Mouse (Mus musculus) forebrain, embryonic 10.5 days (tissue): ENCODE results near the gene Hist1h4m. TPM values are rescaled to one million over a fixed set of nuclear protein-coding genes. Genes with fewer than 3 reads are reported as not detected.
"Not testable (repeated sequence)": the region's sequence is repeated elsewhere in the genome, so short reads cannot be mapped to it uniquely, and the experiment has no call there.

Source experiments
- DNase-seq: peaks from one replicate; pipeline ENCODE4 v3.0.0-alpha.2; 2017; ENCODE audit warnings: low spot score; ENCODE audit errors: extremely low spot score
- H3K27ac ChIP-seq: fragments of 300-500 bp; sonication (generic); 2 replicates; pipeline ENCODE4 v1.5.1; 2016; ENCODE audit warnings: mild to moderate bottlenecking
- H3K27me3 ChIP-seq: fragments of 300-500 bp; sonication (generic); 2 replicates; pipeline ENCODE4 v1.6.1; 2016; ENCODE audit warnings: mild to moderate bottlenecking; ENCODE audit not compliant: poor library complexity, severe bottlenecking
- H3K36me3 ChIP-seq: fragments of 300-500 bp; sonication (generic); replicated peaks from 2 replicates; pipeline ENCODE4 v1.6.1; 2016; ENCODE audit warnings: mild to moderate bottlenecking, moderate library complexity
- H3K4me1 ChIP-seq: fragments of 300-500 bp; sonication (generic); 2 replicates; pipeline ENCODE4 v1.6.1; 2016
- H3K4me3 ChIP-seq: fragments of 300-500 bp; sonication (generic); 2 replicates; pipeline ENCODE4 v1.5.1; 2016; ENCODE audit warnings: mild to moderate bottlenecking, moderate library complexity
- H3K9me3 ChIP-seq: fragments of 300-500 bp; sonication (generic); 2 replicates; pipeline ENCODE4 v1.6.1; 2016; ENCODE audit warnings: mild to moderate bottlenecking, moderate library complexity
- WGBS: fragments of 180-500 bp; shearing (Covaris S2); methylation state at CpG from one replicate; pipeline ENCODE4 v1.1.7; 2016; 5-methylcytosine and 5-hydroxymethylcytosine counted together
- polyA plus RNA-seq: library from polyadenylated mRNA; unstranded; fragments of >200 nt; fragmentation: Nextera tagmentation; extraction: Ambion mirVana; gene quantifications from 2 replicates; pipeline ENCODE4 v1.2.1, GENCODE M21; 2016

The Hist1h4m gene
- polyA plus RNA-seq, 1 experiment from 2014 or later: not detected

DNA sequence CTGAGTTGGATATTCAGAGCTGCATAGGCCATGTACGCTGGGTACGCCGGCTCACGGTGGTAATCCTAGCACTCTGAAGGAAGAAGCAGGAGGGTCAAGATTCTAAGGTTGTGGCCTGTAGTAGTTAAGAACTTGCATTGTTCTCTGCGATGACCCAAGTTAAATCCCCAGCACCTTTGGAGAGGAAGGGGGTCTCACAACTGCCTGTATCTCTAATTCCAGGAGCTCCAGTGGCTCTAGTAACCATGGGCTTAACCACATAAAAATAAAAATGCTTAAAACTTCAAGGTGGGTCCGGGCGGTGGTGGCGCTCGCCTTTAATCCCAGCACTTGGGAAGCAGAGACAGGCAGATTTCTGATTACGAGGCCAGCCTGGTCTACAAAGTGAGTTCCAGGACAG, 18.8 kb downstream of the Hist1h4m start:
- WGBS: 90% methylated on average over 10 of the region's 10 CpGs
- no peaks in the 10 kb centered on the region for H3K9me3 ChIP-seq
- peaks cover 4% of the 10 kb centered on the region for H3K4me1 ChIP-seq
- DNase-seq: peak; percentile 19
- H3K36me3 ChIP-seq: peaks cover 7% of the 10 kb centered on the region
- peak overlapping the region; percentile 72 for H3K27ac ChIP-seq
- H3K4me3 ChIP-seq: peak overlapping the region; percentile 18
- H3K27me3 ChIP-seq: no peaks in the 10 kb centered on the region

DNA sequence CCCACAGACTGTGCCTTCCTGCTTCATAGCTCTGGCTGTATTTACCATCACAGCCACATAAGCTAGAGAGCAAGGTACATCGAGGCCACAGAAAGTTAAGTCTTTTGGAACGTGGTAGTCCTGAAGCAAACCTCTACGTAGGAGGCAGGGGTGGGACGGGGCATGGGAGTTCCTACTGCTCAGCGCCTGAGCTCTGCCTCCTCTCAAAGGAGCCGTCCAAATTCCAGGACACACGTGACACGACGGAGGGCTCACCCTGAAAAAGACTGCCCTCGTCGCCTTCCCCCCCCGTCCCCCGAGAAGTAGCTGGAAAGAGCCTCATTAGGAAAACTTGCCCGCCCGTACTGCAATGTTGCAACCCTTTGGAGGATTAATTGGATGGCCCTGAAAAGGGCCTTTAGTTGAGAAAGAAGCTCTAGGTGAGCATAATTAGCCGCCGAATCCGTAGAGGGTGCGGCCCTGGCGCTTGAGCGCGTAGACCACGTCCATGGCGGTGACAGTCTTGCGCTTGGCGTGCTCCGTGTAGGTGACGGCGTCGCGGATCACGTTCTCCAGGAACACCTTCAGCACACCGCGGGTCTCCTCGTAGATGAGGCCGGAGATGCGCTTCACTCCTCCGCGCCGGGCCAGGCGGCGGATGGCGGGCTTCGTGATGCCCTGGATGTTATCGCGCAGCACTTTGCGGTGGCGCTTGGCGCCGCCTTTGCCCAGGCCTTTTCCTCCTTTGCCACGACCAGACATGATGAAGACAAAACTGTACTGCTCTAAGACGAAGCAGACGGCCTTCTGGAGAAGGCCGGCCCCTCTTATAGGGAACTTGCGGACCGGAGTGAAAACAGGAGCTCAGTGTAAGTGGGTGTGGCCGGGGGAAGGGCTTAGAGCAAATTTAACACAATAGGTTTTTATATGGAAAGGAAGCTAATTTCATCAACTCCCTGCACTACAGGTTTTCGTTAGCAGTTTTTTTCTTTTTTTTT, 20.2 kb downstream of the Hist1h4m start, which contains the start of gene Hist1h4n:
Hist1h4n (minus strand) TSS at position 779 of the 977 bp plus-strand sequence.
- not testable (repeated sequence) for H3K9me3 ChIP-seq, H3K27me3 ChIP-seq, H3K36me3 ChIP-seq, DNase-seq, H3K4me1 ChIP-seq
- Histone ChIP-seq H3K27ac (peak within 1 kb of the TSS; percentile 74), H3K4me3 (peak within 1 kb of the TSS; percentile 34)
- under 1% methylated on average over 30 of the region's 58 CpGs for WGBS

DNA sequence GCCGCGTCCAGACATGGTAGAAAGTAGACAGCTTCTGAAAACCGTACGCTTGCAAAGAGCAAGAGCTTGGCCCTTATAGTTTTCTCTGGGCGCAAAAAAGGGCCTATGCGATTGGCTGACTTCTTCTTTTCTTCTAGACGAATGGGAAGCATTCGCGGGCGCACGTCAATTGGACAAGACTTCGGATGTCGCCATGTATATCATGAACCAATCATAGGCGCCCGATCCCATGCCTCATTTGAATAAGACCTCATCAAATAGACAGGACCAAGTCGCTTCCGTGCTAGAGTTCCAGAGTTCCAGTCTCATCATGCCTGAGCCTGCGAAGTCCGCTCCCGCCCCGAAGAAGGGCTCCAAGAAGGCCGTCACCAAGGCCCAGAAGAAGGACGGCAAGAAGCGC, 21.9 kb downstream of the Hist1h4m start, which contains the start of the genes Hist1h2ap and Hist1h2br:
Hist1h2ap (minus strand) TSS at position 47 of the 400 bp plus-strand sequence.
Hist1h2br (plus strand) TSS at position 283 of the 400 bp plus-strand sequence.
- H3K9me3 ChIP-seq, H3K27ac ChIP-seq, DNase-seq, H3K36me3 ChIP-seq, H3K4me1 ChIP-seq, H3K4me3 ChIP-seq, H3K27me3 ChIP-seq: not testable (repeated sequence)
- no CpG with 5 or more reads among the region's 24 CpGs for WGBS

DNA sequence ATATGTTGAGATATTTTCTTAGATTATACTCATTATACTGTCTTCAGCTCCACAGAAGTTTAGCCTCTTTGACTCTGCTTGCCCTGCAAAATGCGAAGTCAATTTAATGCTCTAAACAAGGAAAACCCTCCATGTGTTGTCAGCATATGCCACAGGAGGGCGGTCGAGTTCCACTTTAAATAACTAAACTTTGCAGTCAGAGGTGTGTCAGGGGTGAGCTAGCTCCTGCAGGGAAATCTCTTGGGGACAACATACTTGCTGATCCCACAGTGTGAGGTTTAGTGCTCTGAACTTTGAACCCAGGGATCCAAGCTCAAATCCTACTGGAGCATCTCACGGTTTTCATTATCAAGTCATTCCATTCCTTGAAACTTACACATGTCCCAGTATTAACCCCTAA, 29.0 kb downstream of the Hist1h4m start:
- not testable (repeated sequence) for H3K27me3 ChIP-seq, H3K36me3 ChIP-seq, H3K9me3 ChIP-seq, H3K27ac ChIP-seq, H3K4me3 ChIP-seq, DNase-seq, H3K4me1 ChIP-seq
- WGBS: no CpG with 5 or more reads among the region's 4 CpGs

DNA sequence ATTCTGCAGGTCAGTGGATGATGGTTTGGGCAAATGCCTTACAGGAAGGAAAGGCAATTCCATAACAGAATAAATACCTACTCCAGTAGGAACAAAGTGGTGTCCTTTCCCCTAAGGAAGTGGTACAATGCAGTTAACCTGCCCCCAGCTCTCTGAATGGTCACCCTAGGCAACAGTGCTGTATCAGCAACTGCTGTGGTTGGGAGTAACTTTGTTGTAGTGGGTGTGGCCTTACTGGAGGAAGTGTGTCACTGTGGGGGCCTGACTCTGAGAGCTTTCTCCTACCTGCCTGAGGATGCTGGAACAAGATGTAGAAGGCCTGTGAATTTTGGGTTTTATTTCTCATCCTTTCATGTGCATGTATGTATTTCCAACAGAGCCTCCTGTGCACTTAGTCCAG, 34.8 kb downstream of the Hist1h4m start:
- not testable (repeated sequence) for H3K9me3 ChIP-seq, H3K27ac ChIP-seq, H3K4me1 ChIP-seq, DNase-seq, H3K27me3 ChIP-seq, H3K36me3 ChIP-seq, H3K4me3 ChIP-seq

DNA sequence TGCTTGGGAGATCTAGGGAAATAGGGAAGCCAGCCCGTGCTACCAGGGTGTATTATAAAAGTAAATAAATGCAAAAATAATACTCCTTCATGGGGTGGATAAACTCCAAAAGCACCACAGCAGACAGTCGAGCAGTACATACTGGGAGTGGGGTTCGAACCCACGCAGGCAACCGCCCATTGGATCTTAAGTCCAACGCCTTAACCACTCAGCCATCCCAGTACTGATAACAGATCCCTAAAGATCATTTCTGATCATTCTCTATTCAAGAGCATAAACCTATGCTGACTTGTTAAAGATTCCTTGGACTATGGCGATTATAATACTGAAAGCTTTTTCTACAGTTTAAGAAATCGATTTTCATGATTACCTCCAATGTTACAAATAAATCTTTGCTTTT, 36.3 kb downstream of the Hist1h4m start:
- no peak overlapping the region for H3K27ac ChIP-seq
- WGBS: 14% methylated on average over 8 of the region's 8 CpGs
- H3K4me3 ChIP-seq: peak overlapping the region; percentile 36
- peaks cover 3% of the 10 kb centered on the region; the same call in 1 of the 2 replicates for H3K4me1 ChIP-seq
- H3K9me3 ChIP-seq: no peaks in the 10 kb centered on the region
- H3K27me3 ChIP-seq: no peaks in the 10 kb centered on the region
- DNase-seq: peak; percentile 27
- no peaks in the 10 kb centered on the region for H3K36me3 ChIP-seq

DNA sequence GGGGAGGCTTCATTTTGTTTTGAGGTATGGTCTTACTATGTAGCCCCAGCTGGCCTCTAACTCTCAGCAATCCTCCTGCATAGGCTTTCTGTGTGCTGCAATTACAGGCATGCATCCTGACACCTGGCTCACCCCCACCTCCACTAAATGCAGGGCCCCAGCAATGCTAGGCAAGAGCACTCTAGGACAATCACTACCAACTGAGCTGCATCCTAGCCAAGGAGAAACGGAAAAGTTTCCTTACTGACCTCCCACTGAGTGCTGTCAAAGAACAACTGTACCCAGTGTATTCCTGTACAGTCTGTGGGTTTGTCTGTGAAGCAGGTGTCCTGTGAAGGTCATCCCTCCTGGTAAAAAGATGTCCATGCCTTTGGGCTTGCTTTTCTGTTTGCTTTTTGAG, 39.1 kb downstream of the Hist1h4m start:
- not testable (repeated sequence) for H3K9me3 ChIP-seq, H3K36me3 ChIP-seq, H3K4me3 ChIP-seq, DNase-seq, H3K4me1 ChIP-seq, H3K27me3 ChIP-seq, H3K27ac ChIP-seq
- WGBS: 43% methylated on average over 1 of the region's 1 CpGs

DNA sequence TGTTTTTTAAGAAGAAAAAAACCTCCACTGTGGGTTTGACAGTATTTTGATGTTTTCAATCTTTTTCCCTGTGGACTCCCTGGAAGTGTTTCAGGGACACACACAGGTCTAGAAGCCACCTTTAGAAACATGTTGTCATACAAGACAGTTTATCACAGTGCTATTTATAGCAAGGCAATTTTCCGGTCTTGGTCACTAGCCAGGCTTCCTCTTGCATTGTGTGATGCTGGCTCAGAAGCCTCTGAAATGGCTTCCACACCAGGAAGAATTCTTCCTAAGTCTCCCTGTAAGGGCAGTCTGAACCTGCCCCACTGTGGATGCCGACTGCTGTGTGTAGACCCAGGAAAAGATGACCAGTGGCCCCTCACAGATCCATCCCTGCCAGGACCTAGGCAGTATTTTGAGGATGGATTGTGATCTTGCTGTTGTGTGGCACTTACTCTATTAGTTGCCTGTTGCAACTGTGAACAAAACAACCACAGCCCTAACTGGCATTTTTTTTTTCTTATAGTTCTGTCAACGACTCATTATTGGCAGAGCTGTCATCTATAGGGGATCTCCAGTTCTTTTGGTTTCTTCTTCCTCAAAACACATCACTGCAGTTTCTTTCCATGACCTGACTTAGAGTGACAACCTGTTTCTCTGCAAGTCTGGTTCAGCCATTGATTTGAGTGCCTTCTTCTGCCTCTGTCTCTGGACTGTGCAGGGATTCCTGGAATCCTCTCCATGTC, 40.8 kb downstream of the Hist1h4m start:
- no peak overlapping the region for H3K4me3 ChIP-seq
- H3K9me3 ChIP-seq: no peaks in the 10 kb centered on the region
- no peak overlapping the region for H3K27ac ChIP-seq
- DNase-seq: no peak
- H3K27me3 ChIP-seq: no peaks in the 10 kb centered on the region
- WGBS: 87% methylated on average over 3 of the region's 3 CpGs
- peaks cover 6% of the 10 kb centered on the region for H3K4me1 ChIP-seq
- H3K36me3 ChIP-seq: no peaks in the 10 kb centered on the region

DNA sequence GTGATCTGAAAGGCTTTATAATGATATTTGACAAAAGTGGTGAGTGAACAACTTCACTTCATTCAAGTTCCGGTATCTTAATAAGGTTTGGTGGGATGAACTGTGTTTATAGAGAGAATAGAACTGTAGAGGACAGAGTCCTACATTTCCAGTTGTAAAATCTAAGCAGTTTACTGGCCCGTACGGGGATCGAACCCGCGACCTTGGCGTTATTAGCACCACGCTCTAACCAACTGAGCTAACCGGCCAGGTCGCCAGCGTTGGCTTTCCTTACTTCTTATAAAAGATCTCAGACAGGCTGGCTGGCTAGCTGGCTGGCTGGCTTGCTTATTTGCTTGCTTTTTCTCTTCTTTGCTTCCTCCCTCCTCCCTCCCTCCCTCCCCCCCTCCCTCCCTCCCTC, 43.6 kb downstream of the Hist1h4m start:
- WGBS: under 1% methylated on average over 11 of the region's 11 CpGs

DNA sequence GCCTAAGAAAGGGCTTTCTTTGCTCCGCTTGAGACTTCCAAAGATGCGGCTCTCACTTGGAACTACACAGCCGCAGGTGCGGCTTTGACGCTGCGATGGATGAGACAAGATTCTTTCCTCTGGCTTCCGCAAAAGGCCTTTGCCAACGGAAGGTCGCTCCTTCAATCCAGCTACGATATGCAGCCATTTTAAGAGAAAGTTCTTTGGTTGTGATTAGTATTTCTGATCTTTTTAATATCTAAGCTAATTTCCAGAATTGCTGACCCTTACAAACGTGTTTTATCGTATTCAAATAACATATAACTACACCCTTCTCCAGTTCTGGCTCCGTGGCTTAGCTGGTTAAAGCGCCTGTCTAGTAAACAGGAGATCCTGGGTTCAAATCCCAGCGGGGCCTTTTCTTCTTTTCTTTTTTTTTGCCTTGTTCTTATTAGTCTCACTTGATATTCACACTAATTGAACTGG, 44.2 kb downstream of the Hist1h4m start:
- WGBS: under 1% methylated on average over 15 of the region's 15 CpGs
- H3K4me3 ChIP-seq: peak overlapping the region; percentile 62

More for the DNA sequence above, 43.6 kb downstream of the Hist1h4m start:
- Histone ChIP-seq H3K27ac (peak overlapping the region; percentile 70), H3K36me3 (no peaks in the 10 kb centered on the region), H3K27me3 (no peaks in the 10 kb centered on the region), H3K4me1 (peaks cover 3% of the 10 kb centered on the region; the same call in 1 of the 2 replicates), H3K4me3 (peak overlapping the region; percentile 62), H3K9me3 (no peaks in the 10 kb centered on the region)
- DNase-seq: peak; percentile 88

DNA sequence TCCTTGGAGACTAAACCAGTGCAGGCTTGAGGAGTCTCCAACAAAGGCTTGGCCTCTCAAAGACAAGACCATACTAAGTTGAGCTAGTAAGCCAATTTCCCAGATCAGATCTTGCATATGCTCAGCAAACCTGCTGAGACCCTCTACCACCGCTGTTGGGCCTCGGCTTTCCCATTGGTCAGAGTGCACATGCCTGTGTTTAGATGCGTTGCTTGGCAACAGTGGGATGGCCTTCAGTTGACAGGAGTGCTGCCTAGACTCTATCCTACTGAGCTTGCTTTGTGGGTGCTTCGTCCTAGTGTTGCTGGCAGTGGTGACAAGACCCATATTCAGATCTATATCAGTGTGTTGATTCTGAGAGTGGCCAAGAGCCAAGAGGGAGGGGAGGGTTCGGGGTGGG, 50.1 kb downstream of the Hist1h4m start:
- Histone ChIP-seq H3K9me3 (no peaks in the 10 kb centered on the region), H3K4me1 (peaks cover 7% of the 10 kb centered on the region), H3K27ac (no peak overlapping the region), H3K4me3 (no peak overlapping the region), H3K27me3 (no peaks in the 10 kb centered on the region), H3K36me3 (no peaks in the 10 kb centered on the region)
- DNase-seq: peak; percentile 38
- 8% methylated on average over 5 of the region's 5 CpGs for WGBS

More for the DNA sequence above, 44.2 kb downstream of the Hist1h4m start:
- peak; percentile 58 for DNase-seq
- Histone ChIP-seq H3K4me1 (peaks cover 3% of the 10 kb centered on the region; the same call in 1 of the 2 replicates), H3K27ac (peak overlapping the region; percentile 70), H3K27me3 (no peaks in the 10 kb centered on the region), H3K36me3 (no peaks in the 10 kb centered on the region), H3K9me3 (no peaks in the 10 kb centered on the region)
